ENCODE assay signal across 23 mouse cellular contexts in genomic region chr1:39877981-39878380, GRCm38 (mm10). TPM values are rescaled to one million over a fixed set of nuclear protein-coding genes. Genes with fewer than 3 reads are reported as not detected.
DNase-seq lines count a peak whose midpoint lies in the region; ATAC-seq and TF ChIP-seq lines count a peak whose summit lies in the region.
"Had no signal": no experiment of that assay in that cellular context is flagged by ENCODE, and none has a peak within 500 bp of the region (broad histone marks: within the 10 kb centered on the region; RNA-seq: fewer than 3 reads in every experiment).

No protein-coding gene starts in this region.

- peaks cover 6% of the 10 kb centered on the region; the same call in 1 of the 2 replicates for H3K4me1 ChIP-seq in heart, embryonic 15.5 days (replicated peaks)
- no peaks in the 10 kb centered on the region for H3K4me1 ChIP-seq in kidney, postnatal 0 days (replicated peaks; ENCODE audit: insufficient read depth, low read length)
- H3K4me1 ChIP-seq: forebrain, embryonic 10.5 days; hindbrain, embryonic 10.5 days; limb, embryonic 13.5 days; liver, embryonic 12.5 days had no signal

- no peaks in the 10 kb centered on the region for H3K27me3 ChIP-seq in heart, embryonic 15.5 days
- no peaks in the 10 kb centered on the region for H3K27me3 ChIP-seq in kidney, postnatal 0 days (ENCODE audit: insufficient read depth, low read length)
- H3K27me3 ChIP-seq: heart, embryonic 12.5 days; limb, embryonic 13.5 days; liver, embryonic 12.5 days had no signal

- 21% methylated on average over 3 of the region's 3 CpGs for WGBS in heart, embryonic 15.5 days
- WGBS in kidney, postnatal 0 days = 51% methylated on average over 3 of the region's 3 CpGs

- peak; percentile 20 for DNase-seq in embryo, embryonic 10 days (ENCODE audit: low spot score)
- no peak for DNase-seq in embryo, embryonic 9.5 days (ENCODE audit: extremely low spot score)
- DNase-seq in heart, adult 8-10 months (ENCODE audit: low spot score) = no peak
- DNase-seq in kidney, postnatal 0 days (ENCODE audit: low spot score) = peak; percentile 73
- no peak for DNase-seq in kidney, adult 18-20 months
- DNase-seq in left cerebral cortex, postnatal 10 days (ENCODE audit: extremely low spot score in 1 of 2, low spot score in 2 of 2) = no peak
- DNase-seq: adrenal gland, postnatal 25 days; cerebellum, adult 9-10 months; forebrain, postnatal 0 days; kidney, postnatal 36 days; lung, adult 18-20 months; lung, postnatal 10 days; thymus, adult 18-20 months; thymus, postnatal 36 days had no signal

- H3K4me3 ChIP-seq in heart, embryonic 15.5 days = no peak overlapping the region
- no peak overlapping the region for H3K4me3 ChIP-seq in kidney, postnatal 0 days (replicated peaks; ENCODE audit: low read depth, low read length)
- H3K4me3 ChIP-seq: forebrain, embryonic 10.5 days; heart, embryonic 12.5 days; hindbrain, embryonic 10.5 days; limb, embryonic 13.5 days; liver, embryonic 12.5 days had no signal

- TF ChIP-seq CTCF in kidney, postnatal 0 days (IDR thresholded peaks at IDR 0.05; ENCODE audit: low read depth) = no peak

- peak overlapping the region; percentile 31; the same call in 1 of the 2 replicates for H3K27ac ChIP-seq in heart, embryonic 15.5 days
- no peak overlapping the region for H3K27ac ChIP-seq in kidney, postnatal 0 days
- H3K27ac ChIP-seq: forebrain, embryonic 10.5 days; hindbrain, embryonic 10.5 days; limb, embryonic 13.5 days; liver, embryonic 12.5 days had no signal

- H3K9ac ChIP-seq in heart, embryonic 15.5 days = no peak overlapping the region
- H3K9ac ChIP-seq in kidney, postnatal 0 days (ENCODE audit: low read depth, low read length) = no peak overlapping the region
- H3K9ac ChIP-seq: forebrain, postnatal 0 days; heart, embryonic 12.5 days; limb, embryonic 13.5 days; liver, embryonic 12.5 days had no signal

- H3K36me3 ChIP-seq in heart, embryonic 15.5 days = no peaks in the 10 kb centered on the region
- no peaks in the 10 kb centered on the region for H3K36me3 ChIP-seq in kidney, postnatal 0 days (ENCODE audit: insufficient read depth, low read length)
- H3K36me3 ChIP-seq: forebrain, embryonic 10.5 days; heart, embryonic 12.5 days; hindbrain, embryonic 10.5 days; limb, embryonic 13.5 days; liver, embryonic 12.5 days had no signal

- no peak overlapping the region for H3K4me2 ChIP-seq in heart, embryonic 15.5 days
- H3K4me2 ChIP-seq in kidney, postnatal 0 days (ENCODE audit: low read length) = no peak overlapping the region
- H3K4me2 ChIP-seq: heart, embryonic 12.5 days; limb, embryonic 13.5 days; liver, embryonic 12.5 days; midbrain, embryonic 11.5 days had no signal

- intact Hi-C loops in left cerebral cortex, postnatal 10 days (cut with DNase I) = no loop called here

- no peaks in the 10 kb centered on the region for H3K9me3 ChIP-seq in heart, embryonic 15.5 days (replicated peaks)
- no peaks in the 10 kb centered on the region for H3K9me3 ChIP-seq in kidney, postnatal 0 days (replicated peaks; ENCODE audit: low read length)
- H3K9me3 ChIP-seq: forebrain, embryonic 10.5 days; hindbrain, embryonic 10.5 days; limb, embryonic 13.5 days; liver, embryonic 12.5 days had no signal

- no peak for ATAC-seq in heart, embryonic 15.5 days (replicated peaks; ENCODE audit: insufficient number of reproducible peaks, insufficient read depth, low FRiP score, low read depth)
- ATAC-seq in kidney, postnatal 0 days (replicated peaks; ENCODE audit: low FRiP score, low read depth) = no peak
- ATAC-seq: forebrain, postnatal 0 days; hindbrain, embryonic 16.5 days; intestine, embryonic 16.5 days; liver, embryonic 12.5 days had no signal

RNA-seq across cellular contexts. Expression of gene Map4k4, which starts 22.7 kb away (rescaled TPM):
- 22.9 and 24.8 TPM in 2 replicates for polyA plus RNA-seq in heart, embryonic 15.5 days (2015; fragmentation: Nextera tagmentation; extraction: Ambion mirVana)
- total RNA-seq in heart, adult 8-10 months (2022) = 100 to 1,000 TPM in 3 of 4 experiments, 10 to 100 TPM in 1; 98.5 to 135 (median 109) TPM
- polyA plus RNA-seq in kidney, postnatal 0 days (2015; fragmentation: Nextera tagmentation; extraction: Ambion mirVana) = 14.4 and 16.2 TPM in 2 replicates
- total RNA-seq in left cerebral cortex, postnatal 10 days (2021) = 100 to 1,000 TPM; 181 to 198 TPM

Comparison
In these comparisons a context has a peak if more than half of its experiments do, and no peak if none do; other contexts are left out.
1. DNase-seq: peak in embryo, embryonic 10 days (single experiment) and kidney, postnatal 0 days (single experiment); none in embryo, embryonic 9.5 days (single experiment), heart, adult 8-10 months (single experiment), kidney, adult 18-20 months (single experiment) and left cerebral cortex, postnatal 10 days (0 of 2).